Mouse (Mus musculus): ENCODE results near the gene Olfr531.

Gene Olfr531

DNA sequence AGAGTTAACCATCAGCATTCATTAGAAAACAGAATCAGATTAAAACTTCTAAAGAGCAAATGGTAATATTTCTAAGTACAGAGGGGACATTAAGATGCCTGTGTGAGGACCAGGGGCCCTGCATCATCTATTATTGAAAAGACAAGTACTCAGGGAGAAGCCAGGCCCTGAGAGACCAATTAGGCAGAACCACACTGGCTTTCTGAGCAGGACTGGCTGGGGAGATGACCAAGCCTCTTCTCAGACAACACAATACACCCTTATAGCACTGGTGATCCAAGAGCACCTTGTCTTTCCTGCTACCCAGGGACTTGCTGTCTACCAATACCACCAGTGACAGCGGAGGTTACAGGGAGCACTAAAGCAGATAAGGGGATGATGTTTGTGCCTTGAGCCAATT is at the start of gene Olfr531:
Olfr531 (minus strand) TSS at position 101 of the 400 bp plus-strand sequence.
- DNase-seq = no peak

DNA sequence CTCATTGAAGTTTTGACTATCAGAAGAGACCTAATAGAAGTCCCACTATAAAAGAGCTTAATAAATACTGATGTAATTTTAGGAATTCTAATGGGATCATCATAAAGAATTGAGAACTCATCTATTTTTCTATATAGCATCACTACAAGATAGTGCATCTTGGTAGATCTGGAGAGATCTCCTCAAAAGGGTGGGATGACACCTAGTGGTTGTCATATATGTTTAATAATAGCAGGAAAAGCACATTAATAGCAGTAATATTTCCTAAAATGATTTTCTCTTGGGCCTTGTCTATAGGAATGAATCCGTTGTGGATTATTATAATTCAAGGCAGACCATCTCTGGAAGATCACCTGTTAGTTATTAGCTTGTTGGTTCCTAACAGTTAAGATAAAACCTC is 40.4 kb upstream of the Olfr531 start:
- DNase-seq = no peak

DNA sequence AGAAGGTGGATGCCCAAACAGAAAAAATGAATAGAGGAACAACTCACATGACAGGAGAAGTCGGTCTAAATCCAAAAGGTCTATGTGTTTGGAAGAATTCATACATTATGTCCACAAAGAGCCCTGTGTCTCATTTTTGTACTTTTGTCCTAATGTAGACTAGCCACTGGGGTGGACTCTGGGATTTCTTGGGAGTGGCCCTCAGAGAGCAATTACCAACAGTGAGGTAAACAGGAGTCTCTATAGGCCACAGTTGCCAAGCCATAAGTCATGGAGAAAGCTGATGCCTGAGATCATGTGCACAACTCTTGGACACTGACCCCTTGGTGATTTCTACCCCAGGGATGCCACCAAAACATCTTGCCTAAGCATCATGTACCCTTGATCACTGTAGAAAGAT is 18.8 kb upstream of the Olfr531 start, which contains the start of gene Olfr532:
Olfr532 (minus strand) TSS at position 101 of the 400 bp plus-strand sequence.
- DNase-seq = no peak

DNA sequence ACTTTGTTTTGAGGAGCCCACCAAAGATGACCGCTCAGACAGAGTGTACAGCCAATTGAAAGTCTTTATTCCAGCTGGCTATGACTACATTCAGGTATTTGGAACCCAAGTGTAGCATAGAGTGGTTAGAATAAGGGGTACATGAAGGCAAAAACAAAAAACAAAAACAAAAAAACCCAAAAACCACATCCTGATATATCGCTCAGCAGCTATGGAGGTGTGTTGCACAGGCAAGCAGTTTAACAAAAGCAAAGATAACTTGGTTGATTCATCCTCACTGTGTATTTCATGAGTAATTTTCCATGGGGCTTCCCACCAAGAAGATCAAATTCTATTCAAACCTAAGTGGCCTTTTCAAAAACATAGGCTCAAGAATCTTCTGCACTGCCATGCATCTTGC is 25.8 kb downstream of the Olfr531 start:
- no peak for DNase-seq

DNA sequence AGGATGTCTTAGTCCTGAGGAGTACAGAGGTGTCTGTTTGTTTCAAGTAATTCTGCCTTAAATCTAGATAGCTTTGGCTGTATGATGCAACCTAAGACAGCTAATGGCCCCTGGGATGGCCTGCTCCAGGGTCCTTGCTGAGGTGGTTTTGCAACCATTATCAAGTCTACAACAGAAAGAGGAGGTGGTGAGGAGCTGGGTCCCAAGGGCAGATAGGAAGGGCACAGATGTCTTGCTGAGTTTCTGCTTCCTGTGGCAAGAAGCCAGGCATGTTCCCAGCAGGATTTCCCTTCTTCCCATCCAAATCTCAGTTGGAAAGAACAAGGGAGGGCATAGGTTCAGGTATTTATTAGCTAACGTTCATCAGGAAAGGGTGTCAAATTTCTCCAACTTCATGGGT is 26.5 kb downstream of the Olfr531 start, which contains the start of gene Olfr530:
Olfr530 (minus strand) TSS at position 101 of the 400 bp plus-strand sequence.
- DNase-seq = no peak

DNA sequence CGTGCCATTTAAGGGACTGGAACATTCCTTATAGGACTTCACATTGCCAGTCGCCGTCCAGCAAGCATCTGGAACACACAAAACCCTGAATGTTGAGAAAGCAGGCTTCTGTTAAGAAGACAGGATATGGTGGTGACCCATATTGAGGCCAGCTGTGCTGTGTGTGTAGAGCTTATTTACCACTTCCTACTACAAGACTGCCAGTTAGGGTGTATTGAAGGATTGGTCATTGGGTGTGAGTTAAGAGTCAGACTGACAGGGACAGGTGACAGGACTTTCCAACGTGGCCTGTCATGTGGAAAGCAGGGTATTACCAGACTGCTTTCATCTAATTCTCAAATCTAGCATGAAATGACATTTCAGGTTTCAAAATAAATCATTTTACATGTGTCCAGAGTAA is 28.4 kb downstream of the Olfr531 start:
- no peak for DNase-seq

DNA sequence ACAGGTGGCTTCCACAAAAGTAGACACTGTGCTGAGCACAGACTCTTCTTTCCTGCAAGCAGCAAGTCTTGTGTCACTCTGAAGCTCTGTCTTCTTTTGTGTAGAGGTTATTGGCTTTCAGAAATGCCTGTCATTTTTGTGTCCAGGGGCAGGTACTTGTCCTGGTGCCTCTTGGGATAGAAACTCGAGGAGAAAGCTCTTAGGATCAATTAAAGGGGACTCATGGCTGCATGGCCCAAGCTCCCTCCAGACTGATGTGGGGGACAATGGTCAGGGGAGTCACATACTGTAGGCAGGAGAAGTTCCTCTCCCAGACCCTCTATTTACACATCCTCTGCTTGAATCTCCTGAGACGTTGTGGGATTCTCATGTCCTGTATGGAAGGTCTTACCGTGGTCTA is 41.1 kb downstream of the Olfr531 start, which contains the start of gene Olfr60:
Olfr60 (minus strand) TSS at position 101 of the 400 bp plus-strand sequence.
- no peak for DNase-seq
